Mouse (Mus musculus) C2C12 (cell line): ENCODE measurements around the gene Cxcl1. TPM values are rescaled to one million over a fixed set of nuclear protein-coding genes. Genes with fewer than 3 reads are reported as not detected.
A peak's percentile ranks its signal among the peaks of the same experiment; 100 is the strongest.

ENCODE experiments used
- H3K27me3 ChIP-seq: one replicate; pipeline ENCODE4 v1.6.1; 2011; ENCODE audit not compliant: control insufficient read depth, insufficient read depth, insufficient read length
- H3K36me3 ChIP-seq: one replicate; pipeline ENCODE4 v1.6.1; 2011; ENCODE audit not compliant: control insufficient read depth, insufficient read depth
- H3K4me3 ChIP-seq: one replicate; pipeline ENCODE4 v1.5.1; 2011; ENCODE audit warnings: mild to moderate bottlenecking, control low read depth; ENCODE audit not compliant: poor library complexity, insufficient read depth, severe bottlenecking
- H3K79me2 ChIP-seq: one replicate; pipeline ENCODE4 v1.6.1; 2011; ENCODE audit not compliant: control insufficient read depth, insufficient read depth
- H3K79me3 ChIP-seq: one replicate; pipeline ENCODE4 v1.6.1; 2011; ENCODE audit warnings: low read depth, control low read depth
- H3ac ChIP-seq: one replicate; pipeline ENCODE3; 2011; ENCODE audit warnings: low read depth; ENCODE audit not compliant: control insufficient read depth, insufficient read length
- CEBPB ChIP-seq: IDR thresholded peaks from one replicate; pipeline ENCODE4 v1.6.1; 2011; ENCODE audit warnings: low read depth, mild to moderate bottlenecking, control low read depth, moderate library complexity
- CTCF ChIP-seq: IDR thresholded peaks from one replicate; pipeline ENCODE4 v1.5.1; 2011; ENCODE audit not compliant: control insufficient read depth, insufficient read depth, insufficient read length
- FOSL1 ChIP-seq: IDR thresholded peaks from one replicate; pipeline ENCODE4 v1.8.0; 2011; ENCODE audit warnings: mild to moderate bottlenecking, low read length; ENCODE audit not compliant: poor library complexity, insufficient read depth, severe bottlenecking
- MAX ChIP-seq: IDR thresholded peaks from one replicate; pipeline ENCODE4 v1.6.1; 2011; ENCODE audit warnings: mild to moderate bottlenecking, control low read depth
- MYOD1 ChIP-seq: IDR thresholded peaks from one replicate; pipeline ENCODE4 v1.6.1; 2011; ENCODE audit warnings: low read depth; ENCODE audit not compliant: control insufficient read depth, insufficient read length
- MYOG ChIP-seq: IDR thresholded peaks from one replicate; pipeline ENCODE4 v1.6.1; 2011; ENCODE audit not compliant: control insufficient read depth, insufficient read length; ENCODE audit errors: extremely low read depth
- USF1 ChIP-seq: IDR thresholded peaks from one replicate; pipeline ENCODE4 v1.6.1; 2011; ENCODE audit warnings: low read depth, mild to moderate bottlenecking, control low read depth, moderate library complexity
- polyA plus RNA-seq: library from polyadenylated mRNA; unstranded; fragments of >200 nt; fragmentation: generic; extraction: Trizol; gene quantifications from one replicate; pipeline ENCODE4 v1.2.1, GENCODE M21; 2012; ENCODE audit warnings: missing spikeins

Gene Cxcl1
- polyA plus RNA-seq, 1 experiment = 0.66 TPM

DNA sequence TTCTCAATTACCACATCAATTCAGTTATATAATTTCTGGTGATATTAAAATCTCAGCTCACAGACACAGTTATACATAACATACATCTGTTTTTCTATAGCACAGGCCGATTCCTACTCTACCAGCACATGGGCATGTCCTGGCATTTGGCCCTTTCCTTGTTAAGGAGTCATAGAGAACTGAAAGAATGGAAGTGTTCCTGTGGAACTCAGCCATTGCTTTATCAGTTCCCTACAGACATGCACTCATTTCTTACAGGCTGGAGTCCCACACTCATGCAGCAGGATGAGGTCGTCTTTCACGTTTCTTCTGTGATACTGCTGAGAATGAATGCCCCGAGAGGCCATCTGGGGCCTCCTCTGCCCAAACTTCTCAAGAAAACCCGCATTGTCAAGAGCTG is 33.6 kb upstream of the Cxcl1 start:
- no peak overlapping the region for H3ac ChIP-seq
- H3K27me3 ChIP-seq = no peaks in the 10 kb centered on the region
- no peaks in the 10 kb centered on the region for H3K36me3 ChIP-seq
- TF ChIP-seq CTCF (no peak), CEBPB (no peak), FOSL1 (no peak), MYOD1 (no peak), MAX (no peak), USF1 (no peak), MYOG (no peak)
- H3K79me3 ChIP-seq = no peaks in the 10 kb centered on the region
- no peaks in the 10 kb centered on the region for H3K79me2 ChIP-seq
- no peak overlapping the region for H3K4me3 ChIP-seq

DNA sequence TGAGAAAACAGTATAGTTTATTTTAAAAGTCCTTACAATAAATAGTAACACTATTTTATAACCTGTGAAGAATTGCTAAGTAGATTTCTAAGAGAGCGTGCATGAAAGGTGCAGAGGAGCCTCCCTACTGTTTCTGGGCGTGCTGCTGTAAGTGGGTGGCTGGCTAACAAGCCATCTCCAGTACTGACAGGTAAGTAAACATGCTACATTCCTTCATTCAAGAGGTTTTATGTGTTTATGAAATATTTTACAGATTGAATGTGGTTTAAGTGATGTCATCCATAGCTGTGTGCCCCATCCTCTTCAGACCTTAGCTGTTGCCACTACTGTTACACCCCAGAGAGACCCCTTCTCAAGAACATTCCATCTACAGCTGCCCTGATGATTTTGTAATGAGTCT is 32.6 kb upstream of the Cxcl1 start:
- TF ChIP-seq MAX = no peak
- no peak for TF ChIP-seq MYOG
- TF ChIP-seq USF1 = no peak
- no peak for TF ChIP-seq FOSL1
- no peak for TF ChIP-seq CEBPB
- no peak for TF ChIP-seq MYOD1
- no peak for TF ChIP-seq CTCF

DNA sequence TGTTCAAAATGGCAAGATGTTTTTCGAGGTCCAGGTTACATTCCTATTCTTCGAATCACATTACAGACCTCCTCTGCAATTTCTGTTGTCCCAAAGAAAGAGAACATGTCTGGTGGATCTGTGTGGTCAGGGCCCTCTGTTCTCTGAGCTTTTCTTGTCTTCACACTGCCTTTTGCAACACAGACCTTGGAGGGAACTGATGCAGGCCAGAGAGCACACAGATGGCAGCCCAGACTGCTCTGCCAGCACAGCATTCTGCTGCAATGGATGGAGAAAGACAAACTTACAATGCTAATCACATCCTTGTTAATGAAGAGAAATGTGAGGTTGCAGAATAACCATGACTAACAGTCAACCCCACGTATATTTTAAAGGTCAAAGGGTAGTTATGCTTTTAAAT is 32.0 kb upstream of the Cxcl1 start:
- no peaks in the 10 kb centered on the region for H3K36me3 ChIP-seq
- TF ChIP-seq CEBPB (no peak), FOSL1 (no peak), CTCF (no peak), USF1 (no peak), MYOG (no peak), MYOD1 (no peak), MAX (no peak)
- no peaks in the 10 kb centered on the region for H3K79me2 ChIP-seq
- H3K79me3 ChIP-seq = no peaks in the 10 kb centered on the region
- no peak overlapping the region for H3ac ChIP-seq
- H3K4me3 ChIP-seq = no peak overlapping the region
- no peaks in the 10 kb centered on the region for H3K27me3 ChIP-seq

More for the DNA sequence above, 32.6 kb upstream of the Cxcl1 start:
- H3ac ChIP-seq = no peak overlapping the region
- no peaks in the 10 kb centered on the region for H3K27me3 ChIP-seq
- no peaks in the 10 kb centered on the region for H3K36me3 ChIP-seq
- H3K4me3 ChIP-seq = no peak overlapping the region
- H3K79me2 ChIP-seq = no peaks in the 10 kb centered on the region
- no peaks in the 10 kb centered on the region for H3K79me3 ChIP-seq

DNA sequence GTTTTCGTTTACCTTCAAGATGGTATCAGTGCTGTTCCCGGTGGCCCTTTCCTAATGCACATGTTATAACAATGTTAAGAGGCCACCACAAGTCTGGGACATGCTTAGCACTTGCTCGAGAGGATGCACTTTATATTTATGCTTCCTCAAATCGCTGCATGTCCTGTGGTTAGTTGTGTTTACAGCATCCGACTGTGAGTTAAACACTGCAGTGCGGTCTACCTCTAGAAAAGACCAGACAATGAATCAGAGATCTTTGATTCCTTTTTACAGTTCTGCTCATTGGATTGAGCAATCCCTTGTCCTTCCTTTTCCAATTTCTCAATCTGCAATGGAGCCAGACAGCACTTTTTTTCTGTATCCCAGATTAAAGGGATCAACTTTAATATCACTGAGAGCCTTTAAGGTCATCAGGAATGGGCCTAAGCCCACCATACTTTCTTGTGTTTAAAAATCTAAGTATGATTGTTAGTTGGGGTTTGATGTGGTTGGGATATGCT is 29.1 kb upstream of the Cxcl1 start:
- no peaks in the 10 kb centered on the region for H3K27me3 ChIP-seq
- H3K79me3 ChIP-seq = no peaks in the 10 kb centered on the region
- H3ac ChIP-seq = no peak overlapping the region
- no peak overlapping the region for H3K4me3 ChIP-seq
- no peaks in the 10 kb centered on the region for H3K79me2 ChIP-seq
- no peaks in the 10 kb centered on the region for H3K36me3 ChIP-seq
- TF ChIP-seq MYOG (no peak), CEBPB (peak; percentile 82)

DNA sequence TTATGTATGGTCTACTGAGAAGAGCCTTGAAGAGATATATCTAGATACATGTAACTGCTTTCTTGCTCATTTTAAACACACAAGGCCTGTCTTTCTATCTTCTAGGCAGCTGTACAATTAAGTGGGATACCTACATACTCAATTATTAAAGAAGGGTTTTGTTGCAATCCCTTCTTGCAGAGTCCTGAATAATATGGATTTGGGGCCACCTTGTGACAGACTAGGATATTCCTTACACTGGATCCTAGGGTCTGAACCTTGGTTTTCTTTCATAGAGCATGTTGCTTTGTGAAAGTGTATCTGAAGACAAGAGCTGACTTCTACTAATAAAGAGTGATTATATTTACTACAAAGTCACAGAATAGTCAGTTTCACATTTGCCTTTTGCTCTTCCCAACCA is 24.3 kb upstream of the Cxcl1 start:
- no peaks in the 10 kb centered on the region for H3K79me2 ChIP-seq
- H3K36me3 ChIP-seq = no peaks in the 10 kb centered on the region
- H3ac ChIP-seq = no peak overlapping the region
- no peak overlapping the region for H3K4me3 ChIP-seq
- H3K79me3 ChIP-seq = no peaks in the 10 kb centered on the region
- no peaks in the 10 kb centered on the region for H3K27me3 ChIP-seq
- no peak for TF ChIP-seq USF1
- no peak for TF ChIP-seq MYOD1
- TF ChIP-seq MYOG = no peak
- TF ChIP-seq MAX = no peak
- TF ChIP-seq CTCF = no peak
- TF ChIP-seq FOSL1 = no peak
- no peak for TF ChIP-seq CEBPB

- H3ac ChIP-seq = no peak overlapping the region
- H3K79me3 ChIP-seq = no peaks in the 10 kb centered on the region
- no peak for TF ChIP-seq FOSL1
- TF ChIP-seq MYOG = no peak
- no peaks in the 10 kb centered on the region for H3K36me3 ChIP-seq
- no peaks in the 10 kb centered on the region for H3K27me3 ChIP-seq
- no peaks in the 10 kb centered on the region for H3K79me2 ChIP-seq
- no peak overlapping the region for H3K4me3 ChIP-seq
Observed at GRCm38 (mm10) chr5:90872377-90872776, 18.7 kb upstream of the Cxcl1 start.
